Mouse (Mus musculus): ENCODE data around the gene Ap2a2. TPM values are rescaled to one million over a fixed set of nuclear protein-coding genes. Genes with fewer than 3 reads are reported as not detected.

Gene Ap2a2
- polyA plus RNA-seq, 2 experiments = 39.5 to 71.6 TPM

DNA sequence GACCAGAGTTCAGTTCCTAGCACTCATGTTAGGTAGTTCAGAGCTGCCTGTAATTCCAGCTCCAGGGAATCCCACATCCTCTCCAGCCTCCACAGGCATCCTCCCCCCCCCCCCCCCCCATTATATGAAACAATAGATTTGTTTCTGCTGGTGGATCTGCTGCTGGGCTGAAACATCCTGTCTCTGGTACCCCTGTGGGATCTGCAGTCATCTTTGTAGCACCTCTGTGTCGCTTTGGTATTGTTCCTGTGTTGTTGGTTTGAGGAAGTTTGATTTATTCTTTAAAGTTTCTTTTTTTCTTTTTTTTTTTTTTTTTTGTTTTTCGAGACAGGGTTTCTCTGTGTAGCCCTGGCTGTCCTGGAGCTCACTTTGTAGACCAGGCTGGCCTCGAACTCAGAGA lies 13.5 kb downstream of the Ap2a2 start:
- H3K9ac ChIP-seq (ENCODE audit: low read depth, low read length, severe bottlenecking) = no peak overlapping the region
- no peak for TF ChIP-seq POLR2A (IDR thresholded peaks at IDR 0.05; ENCODE audit: borderline replicate concordance, extremely low read depth, insufficient read depth, insufficient read length)

GRCm38 (mm10) chr7:141577801-141578200 lies 15.8 kb downstream of the Ap2a2 start:
- ATAC-seq (ENCODE audit: low FRiP score, low read depth) (no peak), DNase-seq (ENCODE audit: low spot score) (no peak)
- WGBS = 82% methylated on average over 3 of the region's 3 CpGs
- no peak overlapping the region for H3K4me3 ChIP-seq (replicated peaks; ENCODE audit: low read length)
- no peaks in the 10 kb centered on the region for H3K27me3 ChIP-seq (ENCODE audit: control insufficient read depth, insufficient read depth, low read length)
- TF ChIP-seq POLR2A (IDR thresholded peaks at IDR 0.05; ENCODE audit: borderline replicate concordance, extremely low read depth, insufficient read depth, insufficient read length) = no peak
- H3K4me2 ChIP-seq (replicated peaks; ENCODE audit: low read depth, low read length, severe bottlenecking) = no peak overlapping the region
- no peak overlapping the region for H3K27ac ChIP-seq (replicated peaks; ENCODE audit: low read depth, low read length)
- H3K4me1 ChIP-seq (ENCODE audit: control insufficient read depth, insufficient read depth, low read length) = no peaks in the 10 kb centered on the region
- H3K36me3 ChIP-seq (ENCODE audit: control insufficient read depth, insufficient read depth, low read length) = peaks cover 5% of the 10 kb centered on the region; the same call in 1 of the 2 replicates
- no peaks in the 10 kb centered on the region for H3K9me3 ChIP-seq (ENCODE audit: control insufficient read depth, low read length)
- no peak overlapping the region for H3K9ac ChIP-seq (ENCODE audit: low read depth, low read length, severe bottlenecking)

More for the DNA sequence above, 13.5 kb downstream of the Ap2a2 start:
- Histone ChIP-seq H3K4me3 (replicated peaks; ENCODE audit: low read length) (no peak overlapping the region), H3K9me3 (ENCODE audit: control insufficient read depth, low read length) (no peaks in the 10 kb centered on the region), H3K36me3 (ENCODE audit: control insufficient read depth, insufficient read depth, low read length) (no peaks in the 10 kb centered on the region; the same call in 1 of the 2 replicates), H3K4me1 (ENCODE audit: control insufficient read depth, insufficient read depth, low read length) (no peaks in the 10 kb centered on the region), H3K4me2 (replicated peaks; ENCODE audit: low read depth, low read length, severe bottlenecking) (no peak overlapping the region), H3K27ac (replicated peaks; ENCODE audit: low read depth, low read length) (no peak overlapping the region), H3K27me3 (ENCODE audit: control insufficient read depth, insufficient read depth, low read length) (no peaks in the 10 kb centered on the region)
- no peak for ATAC-seq (ENCODE audit: low FRiP score, low read depth)
- WGBS = 90% methylated on average over 3 of the region's 3 CpGs
- no peak for DNase-seq (ENCODE audit: low spot score)

DNA sequence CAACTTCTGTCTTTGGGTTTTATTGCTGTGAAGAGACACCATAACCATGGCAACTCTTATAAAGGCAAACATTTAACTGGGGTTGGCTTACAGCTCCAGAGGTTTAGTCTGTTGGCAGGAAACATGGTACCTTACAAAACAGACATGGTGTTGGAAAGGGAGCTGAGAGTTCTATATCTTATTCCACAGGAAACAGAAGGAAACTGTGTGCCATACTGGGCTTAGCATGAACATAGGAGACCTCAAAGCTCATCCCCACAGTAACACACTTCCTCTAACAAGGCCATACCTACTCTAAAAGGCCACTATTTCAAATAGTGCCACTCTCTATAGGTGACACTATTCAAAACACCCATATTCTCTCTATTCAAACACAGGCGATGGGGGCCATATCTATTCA lies 16.5 kb downstream of the Ap2a2 start:
- DNase-seq (ENCODE audit: low spot score) (no peak), ATAC-seq (ENCODE audit: low FRiP score, low read depth) (no peak)
- H3K4me3 ChIP-seq (replicated peaks; ENCODE audit: low read length) = no peak overlapping the region
- TF ChIP-seq POLR2A (IDR thresholded peaks at IDR 0.05; ENCODE audit: borderline replicate concordance, extremely low read depth, insufficient read depth, insufficient read length) = no peak
- H3K4me2 ChIP-seq (replicated peaks; ENCODE audit: low read depth, low read length, severe bottlenecking) = no peak overlapping the region
- H3K36me3 ChIP-seq (ENCODE audit: control insufficient read depth, insufficient read depth, low read length) = peaks cover 5% of the 10 kb centered on the region; the same call in 1 of the 2 replicates
- no peak overlapping the region for H3K27ac ChIP-seq (replicated peaks; ENCODE audit: low read depth, low read length)
- 100% methylated on average over 1 of the region's 1 CpGs for WGBS
- H3K27me3 ChIP-seq (ENCODE audit: control insufficient read depth, insufficient read depth, low read length) = no peaks in the 10 kb centered on the region
- no peak overlapping the region for H3K9ac ChIP-seq (ENCODE audit: low read depth, low read length, severe bottlenecking)
- no peaks in the 10 kb centered on the region for H3K4me1 ChIP-seq (ENCODE audit: control insufficient read depth, insufficient read depth, low read length)
- no peaks in the 10 kb centered on the region for H3K9me3 ChIP-seq (ENCODE audit: control insufficient read depth, low read length)

DNA sequence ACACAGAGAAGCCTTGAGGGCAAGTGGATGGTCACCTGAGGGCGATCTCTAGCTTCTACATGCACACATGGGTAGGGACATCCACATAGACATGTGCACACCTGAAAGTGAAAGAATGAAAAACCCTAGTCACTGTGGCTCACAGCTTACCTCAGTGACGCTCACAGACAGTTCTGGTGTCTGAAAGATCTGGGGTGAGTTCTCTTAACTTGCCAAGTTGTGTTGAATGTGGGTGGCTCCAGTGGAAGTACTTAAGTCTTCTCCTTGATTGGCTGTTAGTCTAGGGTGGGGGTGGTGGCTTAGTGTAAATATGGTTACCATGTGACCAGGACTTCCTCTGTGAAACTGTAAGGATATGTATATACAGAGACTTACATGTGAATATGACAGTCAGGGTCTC lies 17.0 kb downstream of the Ap2a2 start:
- 98% methylated on average over 2 of the region's 2 CpGs for WGBS
- H3K36me3 ChIP-seq (ENCODE audit: control insufficient read depth, insufficient read depth, low read length) = 0 out of 2 replicates have a peak, but pooled peaks cover 5% of the 10 kb centered on the region
- no peak overlapping the region for H3K4me3 ChIP-seq (replicated peaks; ENCODE audit: low read length)
- ATAC-seq (ENCODE audit: low FRiP score, low read depth) (no peak), DNase-seq (ENCODE audit: low spot score) (no peak)
- H3K27me3 ChIP-seq (ENCODE audit: control insufficient read depth, insufficient read depth, low read length) = no peaks in the 10 kb centered on the region
- H3K4me2 ChIP-seq (replicated peaks; ENCODE audit: low read depth, low read length, severe bottlenecking) = no peak overlapping the region
- no peak overlapping the region for H3K27ac ChIP-seq (replicated peaks; ENCODE audit: low read depth, low read length)
- no peak for TF ChIP-seq POLR2A (IDR thresholded peaks at IDR 0.05; ENCODE audit: borderline replicate concordance, extremely low read depth, insufficient read depth, insufficient read length)
- H3K4me1 ChIP-seq (ENCODE audit: control insufficient read depth, insufficient read depth, low read length) = no peaks in the 10 kb centered on the region
- H3K9ac ChIP-seq (ENCODE audit: low read depth, low read length, severe bottlenecking) = no peak overlapping the region
- H3K9me3 ChIP-seq (ENCODE audit: control insufficient read depth, low read length) = no peaks in the 10 kb centered on the region

GRCm38 (mm10) chr7:141581323-141581722 lies 19.4 kb downstream of the Ap2a2 start:
- no peaks in the 10 kb centered on the region for H3K27me3 ChIP-seq (ENCODE audit: control insufficient read depth, insufficient read depth, low read length)
- H3K9me3 ChIP-seq (ENCODE audit: control insufficient read depth, low read length) = no peaks in the 10 kb centered on the region
- H3K4me2 ChIP-seq (replicated peaks; ENCODE audit: low read depth, low read length, severe bottlenecking) = no peak overlapping the region
- H3K4me1 ChIP-seq (ENCODE audit: control insufficient read depth, insufficient read depth, low read length) = no peaks in the 10 kb centered on the region
- H3K9ac ChIP-seq (ENCODE audit: low read depth, low read length, severe bottlenecking) = no peak overlapping the region
- no peak overlapping the region for H3K4me3 ChIP-seq (replicated peaks; ENCODE audit: low read length)
- peaks cover 9% of the 10 kb centered on the region; the same call in 1 of the 2 replicates for H3K36me3 ChIP-seq (ENCODE audit: control insufficient read depth, insufficient read depth, low read length)
- no peak for ATAC-seq (ENCODE audit: low FRiP score, low read depth)
- DNase-seq (ENCODE audit: low spot score) = no peak
- TF ChIP-seq POLR2A (IDR thresholded peaks at IDR 0.05; ENCODE audit: borderline replicate concordance, extremely low read depth, insufficient read depth, insufficient read length) = no peak
- WGBS = 76% methylated on average over 7 of the region's 7 CpGs
- no peak overlapping the region for H3K27ac ChIP-seq (replicated peaks; ENCODE audit: low read depth, low read length)

All from limb, embryonic 14.5 days (tissue).